ENCODE assay signal across 1 mouse cellular context in genomic region chr2:114174651-114175484, GRCm38 (mm10).
TF ChIP-seq lines count a peak whose summit lies in the region.

No protein-coding gene starts in this region.

TF ChIP-seq in MEL, 35 proteins besides CTCF, POLR2A, EP300 and RAD21 (continued from another document):
- TF ChIP-seq NELFE (IDR thresholded peaks at IDR 0.05; ENCODE audit: low read depth, low read length) (peak; percentile 96), ETS1 (IDR thresholded peaks at IDR 0.05; ENCODE audit: low read depth, low read length) (peak; percentile 24; the same call in 1 of the 2 replicates), SIN3A (IDR thresholded peaks at IDR 0.05; ENCODE audit: low read length) (peak; percentile 68)
